Mouse (Mus musculus): ENCODE measurements around the gene Grb14. TPM values are rescaled to one million over a fixed set of nuclear protein-coding genes. Genes with fewer than 3 reads are reported as not detected.

The Grb14 gene
- 1 to 10 TPM; 3.1 to 3.2 TPM for total RNA-seq (2023)

DNA sequence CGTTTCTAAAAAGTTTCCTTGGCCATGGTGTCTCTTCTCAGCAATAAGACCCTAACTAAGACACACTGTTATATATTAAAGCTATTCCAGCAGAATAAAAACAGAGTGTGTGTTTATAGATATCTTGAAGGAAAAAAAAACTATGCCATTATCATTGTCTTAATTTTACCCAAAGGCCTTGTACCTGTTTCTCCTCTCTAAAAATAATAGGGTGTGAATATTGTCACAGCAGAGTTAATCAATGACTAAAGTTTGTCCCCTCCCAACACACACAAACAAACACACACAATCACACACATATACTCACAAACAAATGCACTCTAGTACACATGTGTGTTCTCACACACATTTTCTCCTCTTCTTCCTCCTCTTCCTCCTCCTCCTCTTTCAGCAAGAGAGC lies at the start of gene Grb14:
Gene Grb14 (minus strand): TSS at position 101 of the 400 bp plus-strand sequence.

Other genes with a start within 250 kb of the Grb14 start
- under 1 TPM; 0.38 to 0.59 TPM for gene Cobll1, start 214.4 kb upstream of the Grb14 start, total RNA-seq (2023)

All from neutrophil, adult 83 days (primary cell).